Mouse (Mus musculus): ENCODE measurements around the gene Hmcn2.

- TF ChIP-seq CTCF (IDR thresholded peaks at IDR 0.05; ENCODE audit: extremely low read depth, insufficient read depth, low read length) (no peak), POLR2A (IDR thresholded peaks at IDR 0.05; ENCODE audit: extremely low read depth, insufficient read depth, low read length) (no peak)
Measured at GRCm38 (mm10) chr2:31439576-31439975, 125.4 kb downstream of the Hmcn2 start.
